Mouse (Mus musculus): ENCODE measurements at regions not wholly inside any gene's neighbourhood (a gene's known extent, or its start where the extent isn't known, plus 50 kb on each side); places are given as distances from the start of the nearest gene placed in this dataset.

GRCm38 (mm10) chr13:99609151-99610146 lies 93.1 kb upstream of the Map1b start:
- TF ChIP-seq POLR2A (IDR thresholded peaks at IDR 0.05; ENCODE audit: low read depth, low read length) (no peak), CTCF (IDR thresholded peaks at IDR 0.05; ENCODE audit: extremely low read depth, insufficient read depth, insufficient read length, insufficient replicate concordance) (no peak)
